Mouse (Mus musculus): Measurements from ENCODE around the gene Nnmt. TPM values are rescaled to one million over a fixed set of nuclear protein-coding genes. Genes with fewer than 3 reads are reported as not detected.
A peak's percentile ranks its signal among the peaks of the same experiment; 100 is the strongest.

Gene Nnmt
- polyA plus RNA-seq, 2 experiments: 2.9 to 13.4 TPM

GRCm38 (mm10) chr9:48646781-48647647 is 42.1 kb upstream of the Nnmt start:
- Histone ChIP-seq H3K36me3 (ENCODE audit: control insufficient read depth, insufficient read depth, low read length) (no peaks in the 10 kb centered on the region), H3K4me3 (replicated peaks; ENCODE audit: low read length) (no peak overlapping the region), H3K27ac (replicated peaks; ENCODE audit: low read depth, low read length) (no peak overlapping the region), H3K4me1 (ENCODE audit: control insufficient read depth, insufficient read depth, low read length) (peaks cover 7% of the 10 kb centered on the region), H3K9me3 (ENCODE audit: control insufficient read depth, low read length) (no peaks in the 10 kb centered on the region; the same call in 1 of the 2 replicates), H3K4me2 (replicated peaks; ENCODE audit: low read depth, low read length, severe bottlenecking) (no peak overlapping the region), H3K27me3 (ENCODE audit: control insufficient read depth, insufficient read depth, low read length) (peaks cover 15% of the 10 kb centered on the region), H3K9ac (ENCODE audit: low read depth, low read length, severe bottlenecking) (no peak overlapping the region)
- no peak for TF ChIP-seq POLR2A (IDR thresholded peaks at IDR 0.05; ENCODE audit: borderline replicate concordance, extremely low read depth, insufficient read depth, insufficient read length)
- 45% methylated on average over 16 of the region's 16 CpGs for WGBS
- no peak for ATAC-seq (ENCODE audit: low FRiP score, low read depth)
- DNase-seq (ENCODE audit: low spot score): no peak

GRCm38 (mm10) chr9:48646251-48646650 is 41.3 kb upstream of the Nnmt start:
- no peak overlapping the region for H3K27ac ChIP-seq (replicated peaks; ENCODE audit: low read depth, low read length)
- H3K4me2 ChIP-seq (replicated peaks; ENCODE audit: low read depth, low read length, severe bottlenecking): no peak overlapping the region
- DNase-seq (ENCODE audit: low spot score) (peak; percentile 80), ATAC-seq (ENCODE audit: low FRiP score, low read depth) (peak; percentile 43; the same call in 1 of the 2 replicates)
- no peaks in the 10 kb centered on the region for H3K36me3 ChIP-seq (ENCODE audit: control insufficient read depth, insufficient read depth, low read length)
- no peak for TF ChIP-seq POLR2A (IDR thresholded peaks at IDR 0.05; ENCODE audit: borderline replicate concordance, extremely low read depth, insufficient read depth, insufficient read length)
- no peak overlapping the region for H3K9ac ChIP-seq (ENCODE audit: low read depth, low read length, severe bottlenecking)
- 24% methylated on average over 4 of the region's 4 CpGs for WGBS
- no peak overlapping the region for H3K4me3 ChIP-seq (replicated peaks; ENCODE audit: low read length)
- peaks cover 15% of the 10 kb centered on the region for H3K27me3 ChIP-seq (ENCODE audit: control insufficient read depth, insufficient read depth, low read length)
- H3K9me3 ChIP-seq (ENCODE audit: control insufficient read depth, low read length): no peaks in the 10 kb centered on the region; the same call in 1 of the 2 replicates
- H3K4me1 ChIP-seq (ENCODE audit: control insufficient read depth, insufficient read depth, low read length): peaks cover 7% of the 10 kb centered on the region

- H3K9ac ChIP-seq (ENCODE audit: low read depth, low read length, severe bottlenecking): no peak overlapping the region
- WGBS: 49% methylated on average over 4 of the region's 4 CpGs
- DNase-seq (ENCODE audit: low spot score) (no peak), ATAC-seq (ENCODE audit: low FRiP score, low read depth) (no peak)
- H3K4me2 ChIP-seq (replicated peaks; ENCODE audit: low read depth, low read length, severe bottlenecking): no peak overlapping the region
- H3K27me3 ChIP-seq (ENCODE audit: control insufficient read depth, insufficient read depth, low read length): peaks cover 15% of the 10 kb centered on the region
- H3K27ac ChIP-seq (replicated peaks; ENCODE audit: low read depth, low read length): no peak overlapping the region
- no peaks in the 10 kb centered on the region; the same call in 1 of the 2 replicates for H3K9me3 ChIP-seq (ENCODE audit: control insufficient read depth, low read length)
- TF ChIP-seq POLR2A (IDR thresholded peaks at IDR 0.05; ENCODE audit: borderline replicate concordance, extremely low read depth, insufficient read depth, insufficient read length): no peak
- no peak overlapping the region for H3K4me3 ChIP-seq (replicated peaks; ENCODE audit: low read length)
- H3K4me1 ChIP-seq (ENCODE audit: control insufficient read depth, insufficient read depth, low read length): peaks cover 7% of the 10 kb centered on the region
- no peaks in the 10 kb centered on the region for H3K36me3 ChIP-seq (ENCODE audit: control insufficient read depth, insufficient read depth, low read length)
These were observed 40.7 kb upstream of the Nnmt start for GRCm38 (mm10) chr9:48645648-48646126.

GRCm38 (mm10) chr9:48644926-48645647 is 40.1 kb upstream of the Nnmt start:
- WGBS: 53% methylated on average over 13 of the region's 13 CpGs
- Histone ChIP-seq H3K27me3 (ENCODE audit: control insufficient read depth, insufficient read depth, low read length) (peaks cover 15% of the 10 kb centered on the region), H3K27ac (replicated peaks; ENCODE audit: low read depth, low read length) (no peak overlapping the region), H3K4me3 (replicated peaks; ENCODE audit: low read length) (no peak overlapping the region), H3K9me3 (ENCODE audit: control insufficient read depth, low read length) (no peaks in the 10 kb centered on the region; the same call in 1 of the 2 replicates), H3K36me3 (ENCODE audit: control insufficient read depth, insufficient read depth, low read length) (no peaks in the 10 kb centered on the region), H3K4me2 (replicated peaks; ENCODE audit: low read depth, low read length, severe bottlenecking) (no peak overlapping the region), H3K4me1 (ENCODE audit: control insufficient read depth, insufficient read depth, low read length) (peaks cover 7% of the 10 kb centered on the region), H3K9ac (ENCODE audit: low read depth, low read length, severe bottlenecking) (no peak overlapping the region)
- ATAC-seq (ENCODE audit: low FRiP score, low read depth): no peak
- TF ChIP-seq POLR2A (IDR thresholded peaks at IDR 0.05; ENCODE audit: borderline replicate concordance, extremely low read depth, insufficient read depth, insufficient read length): no peak
- DNase-seq (ENCODE audit: low spot score): peak; percentile 38

- DNase-seq (ENCODE audit: low spot score): no peak
These were observed 39.4 kb upstream of the Nnmt start for GRCm38 (mm10) chr9:48644376-48644775.

More at GRCm38 (mm10) chr9:48644376-48644775, 39.4 kb upstream of the Nnmt start:
- Histone ChIP-seq H3K9ac (ENCODE audit: low read depth, low read length, severe bottlenecking) (no peak overlapping the region), H3K4me2 (replicated peaks; ENCODE audit: low read depth, low read length, severe bottlenecking) (no peak overlapping the region), H3K27ac (replicated peaks; ENCODE audit: low read depth, low read length) (no peak overlapping the region), H3K36me3 (ENCODE audit: control insufficient read depth, insufficient read depth, low read length) (no peaks in the 10 kb centered on the region), H3K4me3 (replicated peaks; ENCODE audit: low read length) (no peak overlapping the region), H3K4me1 (ENCODE audit: control insufficient read depth, insufficient read depth, low read length) (peaks cover 5% of the 10 kb centered on the region), H3K27me3 (ENCODE audit: control insufficient read depth, insufficient read depth, low read length) (peaks cover 15% of the 10 kb centered on the region), H3K9me3 (ENCODE audit: control insufficient read depth, low read length) (no peaks in the 10 kb centered on the region; the same call in 1 of the 2 replicates)
- no peak for ATAC-seq (ENCODE audit: low FRiP score, low read depth)
- no peak for TF ChIP-seq POLR2A (IDR thresholded peaks at IDR 0.05; ENCODE audit: borderline replicate concordance, extremely low read depth, insufficient read depth, insufficient read length)
- 81% methylated on average over 3 of the region's 3 CpGs for WGBS
